Mouse (Mus musculus): ENCODE results near the gene Rps8.

The Rps8 gene

DNA sequence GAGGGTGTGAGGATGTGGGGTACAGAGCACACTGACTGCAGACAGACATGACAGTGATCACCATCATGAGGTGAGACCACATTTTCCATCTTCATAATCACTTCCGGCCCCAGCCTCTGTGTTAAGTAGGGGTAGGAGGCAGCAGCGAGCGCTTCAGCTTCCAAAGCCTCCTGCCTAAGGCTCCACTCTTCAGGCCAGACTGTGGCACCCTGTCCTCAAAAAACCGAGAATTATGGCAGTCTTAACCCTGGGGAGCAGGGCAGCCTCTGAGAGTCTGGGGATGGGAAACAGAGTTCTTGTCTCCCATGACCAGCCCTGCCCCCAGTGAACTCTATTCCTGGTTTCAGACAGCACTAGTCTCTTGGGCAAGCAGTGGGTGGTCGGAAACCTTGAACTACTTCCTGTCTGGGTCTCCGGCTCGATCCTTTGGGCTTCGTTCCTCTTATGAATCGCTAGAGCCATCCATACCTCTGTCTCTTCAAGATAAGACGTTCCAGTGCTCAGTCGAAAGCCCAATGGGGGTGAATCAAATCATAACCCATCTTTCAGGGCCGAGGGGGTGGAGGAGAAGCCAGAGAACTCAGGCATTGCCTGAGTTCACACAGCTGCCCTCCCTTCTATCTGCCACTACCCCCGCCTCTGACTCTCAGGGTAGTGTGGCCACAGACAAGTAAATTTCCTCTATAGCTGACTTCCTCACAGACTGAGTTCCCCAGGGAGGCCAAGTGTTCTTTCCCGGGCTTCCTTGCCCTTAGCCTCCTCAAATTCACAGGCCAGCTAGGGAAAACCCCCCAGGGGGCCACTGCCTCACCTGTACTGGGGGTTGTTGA, 31.3 kb downstream of the Rps8 start:
- DNase-seq = peak; percentile 70 to 73

DNA sequence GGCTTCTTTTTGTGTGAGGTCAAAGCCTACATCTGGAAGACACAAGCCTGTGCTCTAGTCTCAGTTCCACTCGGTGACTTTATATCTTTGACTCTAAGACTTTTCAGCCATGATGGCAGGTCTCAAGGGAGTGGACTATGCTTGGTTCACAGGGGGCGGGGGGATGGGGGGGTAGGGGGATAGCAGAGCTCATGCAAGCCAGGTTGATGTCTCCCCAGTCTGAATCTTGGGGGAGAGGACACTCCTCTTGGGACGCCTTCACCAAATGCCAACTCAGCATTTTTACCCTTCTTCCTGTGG, 31.9 kb downstream of the Rps8 start:
- no peak for DNase-seq

DNA sequence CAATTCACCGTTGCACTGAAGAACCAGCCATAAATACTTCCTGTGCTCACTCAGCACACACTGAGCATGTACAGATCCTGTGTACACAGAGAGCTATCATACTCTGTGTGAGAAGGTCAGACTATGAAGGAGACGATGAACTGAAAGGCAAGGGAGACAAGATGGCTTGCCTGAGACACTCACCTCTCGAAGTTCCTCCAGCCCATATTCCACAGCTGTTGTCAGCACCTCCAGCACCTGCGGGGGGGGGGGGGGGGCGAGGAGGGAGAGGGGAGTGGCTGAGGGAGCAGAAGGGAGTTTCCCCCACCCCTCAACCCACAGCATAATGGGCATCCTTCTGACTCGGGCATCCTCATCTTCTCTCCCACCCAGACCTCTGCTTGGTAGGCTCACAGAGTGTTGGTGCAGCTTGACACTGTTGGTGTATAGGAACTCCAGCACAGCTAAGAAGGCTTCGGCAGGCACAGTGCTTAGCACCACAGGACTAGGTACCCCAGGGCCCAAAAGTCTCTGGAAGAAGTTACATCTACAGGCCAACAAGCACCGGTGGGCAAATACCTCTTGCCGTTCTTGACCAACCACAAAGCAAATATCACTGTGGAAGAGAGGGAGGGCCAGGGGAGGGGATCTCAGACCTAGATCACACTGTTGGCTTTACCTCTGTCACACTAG, 32.4 kb downstream of the Rps8 start:
- DNase-seq = peak; percentile 9 to 22

DNA sequence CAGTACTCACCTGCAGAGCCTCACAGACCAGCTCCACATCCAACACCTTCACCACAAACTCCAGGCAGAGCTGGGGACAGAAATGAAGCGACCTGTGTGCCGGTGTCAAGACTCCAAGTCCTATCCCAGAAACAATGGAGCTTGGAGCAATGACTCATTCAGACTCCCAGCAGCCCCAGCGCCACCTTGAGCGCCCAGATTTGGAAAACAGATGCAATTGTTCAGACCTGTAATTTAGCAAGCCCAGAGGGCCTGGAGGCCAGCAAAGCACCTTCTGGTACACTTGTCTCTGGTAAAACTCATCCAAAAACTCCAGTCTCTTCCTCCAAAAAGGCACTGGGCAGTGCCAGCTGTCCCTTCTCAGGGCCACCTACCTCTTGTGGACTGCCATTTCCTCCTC, 33.8 kb downstream of the Rps8 start:
- no peak for DNase-seq

DNA sequence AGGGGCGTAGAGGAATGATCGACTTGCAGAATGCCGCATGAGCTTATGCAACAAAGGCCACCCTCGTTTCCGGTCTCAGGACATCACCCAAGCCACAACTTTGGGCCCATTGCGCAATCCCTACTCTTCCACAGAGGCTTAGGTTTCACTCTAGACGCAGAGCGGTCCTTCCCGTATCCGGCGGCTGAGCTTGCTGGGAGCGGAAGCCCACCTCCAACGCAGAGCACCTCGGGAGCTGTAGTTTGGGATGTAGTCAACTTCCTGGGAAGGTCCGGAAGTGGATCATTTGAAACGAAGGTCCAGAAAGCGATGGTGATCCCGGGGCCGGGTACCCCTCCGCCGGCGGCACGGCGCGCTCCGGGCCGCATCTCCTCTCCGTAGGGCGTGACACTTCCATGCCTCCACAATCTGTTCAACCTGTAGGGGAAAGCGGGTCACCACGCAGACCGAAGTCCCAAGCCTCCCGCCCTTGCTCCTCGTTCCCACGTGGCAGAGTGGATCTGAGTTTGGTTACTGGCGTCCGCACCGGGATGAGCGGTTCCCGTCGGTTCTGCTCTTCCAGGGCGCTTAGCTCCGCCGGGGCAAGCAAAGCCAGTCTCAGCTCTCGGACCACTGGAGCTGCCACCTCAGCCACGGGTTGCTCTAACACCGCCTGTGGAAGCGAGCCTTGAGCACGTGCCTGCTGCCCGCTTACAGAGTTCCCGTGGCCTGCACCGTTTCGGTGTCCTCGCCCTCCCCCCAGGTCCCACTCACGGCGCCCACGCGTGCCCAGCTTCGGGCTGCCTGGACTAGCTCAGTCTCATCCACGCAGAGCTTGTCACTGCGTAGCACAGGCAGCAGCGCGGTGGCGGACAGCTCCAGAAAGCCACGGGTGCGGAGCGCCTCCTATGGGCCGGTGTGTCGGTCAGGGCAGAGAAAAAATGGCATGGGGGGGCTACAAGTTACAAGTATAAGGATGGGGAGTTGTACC, 35.3 kb downstream of the Rps8 start:
- peak; percentile 90 to 91 for DNase-seq

DNA sequence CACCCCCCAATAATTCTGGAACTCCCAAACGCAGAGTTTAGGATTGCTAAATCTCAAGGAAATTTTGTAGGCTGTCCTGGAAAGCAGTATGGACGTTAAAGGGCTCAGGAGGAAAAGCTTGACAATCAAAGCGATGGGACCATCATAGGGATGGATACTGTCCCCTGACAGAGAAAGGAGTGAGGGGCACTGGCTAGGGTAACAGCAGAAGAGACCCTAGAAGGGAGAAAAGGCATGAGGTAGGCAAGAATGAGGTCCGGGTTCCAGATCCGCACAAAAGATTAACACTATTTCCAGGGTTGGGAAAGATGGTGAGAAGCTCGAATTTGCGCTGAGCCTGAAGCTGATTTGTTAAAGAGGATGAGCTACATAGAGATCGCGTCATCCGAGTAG, 36.0 kb downstream of the Rps8 start:
- DNase-seq = no peak

DNA sequence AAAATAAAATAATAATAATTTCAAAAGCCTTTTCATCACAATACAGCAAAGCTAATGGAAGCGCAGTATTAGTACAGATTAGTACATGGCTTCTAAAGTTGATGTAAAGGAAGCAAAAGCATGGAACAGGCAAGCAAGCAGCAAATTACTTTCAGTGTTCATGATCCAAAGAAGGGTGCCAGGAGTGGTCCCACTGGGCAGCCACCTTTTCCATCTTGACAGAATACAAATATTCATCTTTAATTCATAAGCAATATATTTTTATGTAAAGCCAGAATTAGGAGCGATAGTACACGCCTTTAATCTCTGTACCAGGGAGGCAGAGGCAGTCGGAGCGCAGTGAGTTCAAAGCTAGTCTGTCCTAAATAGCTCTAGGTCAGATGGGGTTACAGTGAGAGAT, 36.4 kb downstream of the Rps8 start:
- no peak for DNase-seq

DNA sequence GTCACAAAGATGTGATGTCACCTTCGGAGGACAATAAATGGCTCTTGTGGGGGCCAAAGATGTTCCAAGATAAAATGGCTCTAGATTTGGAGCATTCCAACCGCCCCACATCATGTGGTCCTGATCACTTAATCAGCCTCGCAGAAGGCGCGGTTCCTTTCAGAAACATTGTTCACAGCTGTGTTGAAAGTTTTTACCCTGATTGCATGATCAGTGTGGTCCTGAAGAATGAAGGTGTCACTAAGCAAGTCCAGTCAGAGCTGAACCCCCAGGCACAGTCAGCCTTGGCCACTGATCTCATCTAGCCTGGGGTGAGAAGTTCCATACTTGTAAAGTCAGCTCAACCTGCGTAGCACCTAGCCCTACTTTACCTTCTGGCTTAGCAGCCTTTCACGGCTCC, 38.1 kb downstream of the Rps8 start:
- no peak for DNase-seq

DNA sequence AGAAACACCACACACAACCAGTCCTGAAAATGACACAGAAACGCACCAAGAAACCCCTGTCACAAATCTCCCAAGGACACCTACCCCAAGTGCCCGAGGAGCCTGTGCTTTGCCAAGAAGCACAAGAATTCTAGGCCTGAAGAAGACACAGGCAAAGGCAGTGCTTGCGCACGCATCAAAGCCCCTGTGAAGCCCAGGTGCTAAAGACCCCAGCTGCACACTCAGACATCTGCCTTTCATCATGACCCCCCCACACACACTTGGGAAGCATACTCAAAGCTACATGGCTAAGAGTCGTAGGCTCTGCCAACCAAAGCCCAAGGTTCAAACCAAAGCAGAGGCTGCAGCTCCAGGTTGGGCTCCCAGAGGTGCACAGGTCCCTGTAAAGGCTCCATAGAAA, 40.5 kb downstream of the Rps8 start:
- no peak for DNase-seq

DNA sequence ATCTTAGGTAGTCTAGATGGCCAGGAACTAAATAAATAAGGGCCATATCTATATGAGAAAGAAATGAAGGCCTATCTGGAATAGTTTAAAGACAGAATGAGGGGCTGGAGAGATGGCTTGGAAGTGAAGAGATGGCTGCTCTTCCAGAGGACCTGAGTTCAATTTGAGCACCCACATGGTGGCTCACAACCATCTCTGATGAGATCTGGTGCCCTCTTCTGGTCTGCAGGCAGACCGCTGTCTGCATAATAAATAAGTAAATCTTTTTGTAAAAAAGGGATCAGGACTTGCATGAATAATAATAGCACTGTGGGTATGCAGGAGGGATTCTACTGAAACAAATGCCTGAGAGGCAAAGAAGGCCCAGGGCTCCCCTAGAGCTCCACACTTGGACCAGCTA, 42.8 kb downstream of the Rps8 start:
- DNase-seq = no peak

DNA sequence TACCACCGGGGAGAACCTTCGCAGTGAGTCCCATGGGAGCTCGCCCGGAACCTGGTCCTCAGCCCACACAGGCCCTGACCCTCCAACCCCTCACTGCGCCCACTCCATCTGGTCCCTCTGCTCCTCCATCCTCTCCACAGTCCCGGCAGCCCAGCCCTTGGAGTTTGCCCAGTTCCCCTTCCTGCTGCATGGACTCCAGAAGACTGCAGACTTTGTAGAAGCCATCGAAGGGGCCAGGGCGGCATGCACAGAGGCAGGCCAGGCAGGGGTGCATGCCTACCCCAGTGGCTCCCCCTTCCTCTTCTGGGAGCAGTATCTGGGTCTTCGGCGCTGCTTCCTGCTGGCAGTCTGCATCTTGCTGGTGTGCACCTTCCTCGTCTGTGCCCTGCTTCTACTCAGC, 45.1 kb downstream of the Rps8 start:
- DNase-seq = no peak

DNA sequence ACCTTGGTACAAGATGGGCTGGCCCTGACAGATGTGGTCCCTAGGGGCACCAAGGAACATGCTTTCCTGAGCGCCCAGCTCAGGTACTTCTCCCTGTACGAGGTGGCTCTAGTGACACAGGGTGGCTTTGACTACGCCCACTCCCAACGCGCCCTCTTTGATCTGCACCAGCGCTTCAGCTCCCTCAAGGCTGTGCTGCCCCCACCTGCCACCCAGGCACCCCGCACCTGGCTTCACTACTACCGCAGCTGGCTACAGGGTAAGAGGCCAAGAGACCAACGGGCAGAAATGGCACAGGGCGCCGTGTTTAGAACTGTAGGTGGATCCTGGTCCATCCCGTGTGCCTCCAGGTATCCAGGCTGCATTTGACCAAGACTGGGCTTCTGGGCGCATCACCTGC, 45.8 kb downstream of the Rps8 start:
- DNase-seq = no peak

DNA sequence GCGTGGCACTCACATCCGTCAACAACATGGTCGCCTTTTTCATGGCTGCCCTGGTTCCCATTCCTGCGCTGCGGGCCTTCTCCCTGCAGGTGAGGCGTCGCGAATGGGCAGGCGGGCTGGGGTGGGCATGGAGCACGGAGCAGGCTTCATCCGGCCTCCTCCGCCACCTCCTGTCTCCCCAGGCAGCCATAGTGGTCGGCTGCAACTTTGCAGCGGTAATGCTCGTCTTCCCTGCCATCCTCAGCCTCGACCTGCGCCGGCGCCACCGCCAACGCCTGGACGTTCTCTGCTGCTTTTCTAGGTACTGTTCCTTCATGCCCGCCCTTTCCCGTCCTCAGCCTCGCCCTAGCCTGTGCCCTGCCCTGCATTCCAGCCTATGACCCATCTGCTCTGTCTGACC, 46.7 kb downstream of the Rps8 start:
- no peak for DNase-seq

DNA sequence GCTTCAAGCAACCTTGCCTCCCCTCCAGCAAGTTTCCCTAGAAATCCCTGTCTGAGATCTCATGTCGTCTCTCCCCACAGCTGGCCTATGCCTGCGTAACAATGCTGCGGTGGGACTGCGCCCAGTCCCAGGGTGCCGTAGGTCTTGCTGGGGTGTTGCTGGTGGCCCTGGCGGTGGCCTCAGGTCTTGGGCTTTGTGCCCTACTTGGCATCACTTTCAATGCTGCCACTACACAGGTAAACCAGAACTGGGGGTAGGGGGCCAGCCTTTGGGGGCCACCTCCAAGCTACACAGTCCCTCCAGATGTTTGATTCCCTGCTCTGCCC, 47.6 kb downstream of the Rps8 start:
- no peak for DNase-seq

DNA sequence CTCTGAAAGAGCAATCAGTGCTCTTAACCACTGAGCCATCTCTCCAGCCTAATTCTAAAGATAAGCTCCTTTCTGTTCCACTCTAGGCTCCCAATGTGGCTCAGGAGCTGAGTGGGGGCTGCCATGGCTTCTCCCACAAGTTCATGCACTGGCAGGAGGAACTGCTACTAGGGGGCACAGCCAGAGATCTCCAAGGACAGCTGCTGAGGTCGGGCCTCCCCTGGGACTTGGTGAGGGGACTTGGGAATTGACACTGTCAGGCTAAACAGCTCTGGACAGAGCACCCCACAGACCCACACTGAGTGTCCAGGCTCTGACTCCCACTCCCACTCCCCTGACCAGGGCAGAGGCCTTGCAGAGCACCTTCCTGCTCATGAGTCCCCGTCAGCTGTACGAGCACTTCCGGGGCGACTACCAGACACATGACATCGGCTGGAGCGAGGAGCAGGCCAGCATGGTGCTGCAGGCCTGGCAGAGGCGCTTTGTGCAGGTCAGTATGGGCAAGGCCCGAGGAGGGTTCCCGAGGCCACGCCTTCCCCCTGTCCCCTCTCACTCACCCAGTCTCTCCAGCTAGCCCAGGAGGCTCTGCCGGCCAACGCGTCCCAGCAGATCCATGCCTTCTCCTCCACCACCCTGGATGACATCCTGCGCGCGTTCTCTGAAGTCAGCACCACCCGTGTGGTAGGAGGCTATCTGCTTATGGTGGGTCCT, 48.1 kb downstream of the Rps8 start:
- DNase-seq = no peak

DNA sequence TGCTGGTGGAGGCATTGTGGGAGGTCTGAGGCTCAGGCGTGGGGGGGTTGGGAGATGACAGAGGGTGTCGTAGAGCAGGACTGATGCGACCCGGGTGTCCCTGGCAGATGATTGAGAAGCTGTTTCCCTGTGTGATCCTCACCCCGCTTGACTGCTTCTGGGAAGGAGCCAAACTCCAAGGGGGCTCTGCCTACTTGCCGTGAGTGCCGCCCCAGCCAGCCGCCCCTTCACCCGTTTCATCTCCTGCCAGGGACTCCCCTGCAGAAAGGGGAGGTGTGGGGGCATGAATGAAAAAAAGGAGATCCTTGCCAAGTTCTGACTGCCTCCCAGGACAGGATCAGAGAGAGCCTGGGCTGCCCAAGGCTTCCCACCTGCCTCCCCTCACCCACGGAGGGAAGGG, 50.9 kb downstream of the Rps8 start:
- no peak for DNase-seq

DNA sequence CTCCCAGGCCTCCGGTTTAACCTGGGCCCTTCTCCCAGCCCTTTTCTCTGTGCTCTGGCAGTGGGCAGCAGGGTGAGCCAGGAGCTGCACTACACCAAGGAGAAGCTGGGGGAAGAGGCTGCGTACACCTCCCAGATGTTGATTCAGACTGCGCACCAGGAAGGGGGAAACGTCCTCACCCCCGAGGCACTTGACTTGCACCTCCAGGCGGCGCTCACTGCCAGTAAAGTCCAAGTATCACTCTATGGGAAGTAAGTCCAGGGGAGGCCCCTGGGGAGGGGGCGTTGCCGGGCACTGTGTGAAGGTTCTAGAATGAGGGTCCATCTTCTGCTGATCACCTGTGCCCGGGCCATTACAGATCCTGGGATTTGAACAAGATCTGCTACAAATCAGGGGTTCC, 51.4 kb downstream of the Rps8 start:
- DNase-seq = peak; percentile 22 to 31
